ENCODE assay signal across 19 mouse cellular contexts in genomic region chr13:119069581-119069936, GRCm38 (mm10).
DNase-seq lines count a peak whose midpoint lies in the region; ATAC-seq and TF ChIP-seq lines count a peak whose summit lies in the region.
"Had no signal": no experiment of that assay in that cellular context is flagged by ENCODE, and none has a peak within 500 bp of the region (broad histone marks: within the 10 kb centered on the region; RNA-seq: fewer than 3 reads in every experiment).

No protein-coding gene starts in this region.

- no peak overlapping the region for H3K4me2 ChIP-seq in lung, embryonic 15.5 days
- H3K4me2 ChIP-seq in midbrain, embryonic 11.5 days: no peak overlapping the region
- no peak overlapping the region for H3K4me2 ChIP-seq in midbrain, postnatal 0 days (ENCODE audit: low read depth, low read length, poor library complexity, severe bottlenecking)
- H3K4me2 ChIP-seq: embryonic facial prominence, embryonic 13.5 days; forebrain, embryonic 12.5 days; heart, embryonic 13.5 days; hindbrain, embryonic 12.5 days had no signal

- no peak overlapping the region for H3K9ac ChIP-seq in lung, embryonic 15.5 days
- H3K9ac ChIP-seq in midbrain, embryonic 11.5 days (ENCODE audit: low read length): no peak overlapping the region
- H3K9ac ChIP-seq in midbrain, postnatal 0 days (replicated peaks; ENCODE audit: low read length, poor library complexity, severe bottlenecking): no peak overlapping the region
- H3K9ac ChIP-seq: embryonic facial prominence, embryonic 13.5 days; forebrain, embryonic 12.5 days; heart, embryonic 13.5 days; hindbrain, embryonic 12.5 days had no signal

- H3K36me3 ChIP-seq in lung, embryonic 15.5 days: no peaks in the 10 kb centered on the region
- no peaks in the 10 kb centered on the region for H3K36me3 ChIP-seq in midbrain, embryonic 11.5 days (ENCODE audit: control insufficient read depth, insufficient read depth, low read length)
- H3K36me3 ChIP-seq in midbrain, postnatal 0 days (ENCODE audit: insufficient read depth, low read length): no peaks in the 10 kb centered on the region
- H3K36me3 ChIP-seq: embryonic facial prominence, embryonic 13.5 days; forebrain, embryonic 12.5 days; heart, embryonic 13.5 days; hindbrain, embryonic 12.5 days had no signal

- WGBS in lung, embryonic 15.5 days: 64% methylated on average over 7 of the region's 7 CpGs
- WGBS in midbrain, embryonic 11.5 days: 89% methylated on average over 7 of the region's 7 CpGs
- WGBS in midbrain, postnatal 0 days: 90% methylated on average over 7 of the region's 7 CpGs

- peak overlapping the region; percentile 47; the same call in 1 of the 2 replicates for H3K27ac ChIP-seq in lung, embryonic 15.5 days
- H3K27ac ChIP-seq in midbrain, embryonic 11.5 days (ENCODE audit: low read depth, low read length): no peak overlapping the region
- H3K27ac ChIP-seq in midbrain, postnatal 0 days (ENCODE audit: low read depth, low read length): no peak overlapping the region
- H3K27ac ChIP-seq: embryonic facial prominence, embryonic 13.5 days; forebrain, embryonic 12.5 days; heart, embryonic 13.5 days; hindbrain, embryonic 12.5 days had no signal

- intact Hi-C loops in heart, postnatal 14 days (cut with DNase I): no loop called here

- TF ChIP-seq CTCF in midbrain, postnatal 0 days (IDR thresholded peaks at IDR 0.05): no peak

- no peaks in the 10 kb centered on the region for H3K27me3 ChIP-seq in lung, embryonic 15.5 days
- no peaks in the 10 kb centered on the region for H3K27me3 ChIP-seq in midbrain, embryonic 11.5 days (ENCODE audit: control insufficient read depth, insufficient read depth, low read length)
- H3K27me3 ChIP-seq in midbrain, postnatal 0 days (ENCODE audit: insufficient read depth, low read length): no peaks in the 10 kb centered on the region
- H3K27me3 ChIP-seq: embryonic facial prominence, embryonic 13.5 days; forebrain, embryonic 12.5 days; heart, embryonic 13.5 days; hindbrain, embryonic 12.5 days had no signal

- peak; percentile 53; the same call in 1 of the 2 replicates for ATAC-seq in lung, embryonic 15.5 days (ENCODE audit: borderline replicate concordance, extremely low read depth, low FRiP score, low TSS enrichment)
- ATAC-seq in midbrain, embryonic 11.5 days (ENCODE audit: low FRiP score): no peak
- no peak for ATAC-seq in midbrain, postnatal 0 days (ENCODE audit: low FRiP score)
- ATAC-seq: forebrain, embryonic 16.5 days; hindbrain, embryonic 16.5 days had no signal

- H3K4me1 ChIP-seq in lung, embryonic 15.5 days: peaks cover 6% of the 10 kb centered on the region
- H3K4me1 ChIP-seq in midbrain, embryonic 11.5 days (ENCODE audit: control insufficient read depth, insufficient read depth, low read length): no peaks in the 10 kb centered on the region
- H3K4me1 ChIP-seq in midbrain, postnatal 0 days (ENCODE audit: insufficient read depth, low read length): no peaks in the 10 kb centered on the region
- H3K4me1 ChIP-seq: embryonic facial prominence, embryonic 13.5 days; forebrain, embryonic 12.5 days; heart, embryonic 13.5 days; hindbrain, embryonic 12.5 days had no signal

- peak; percentile 6 to 16 for DNase-seq in heart, adult 9 months (ENCODE audit: low spot score in 2 of 2)
- DNase-seq in heart, postnatal 14 days: no peak
- DNase-seq in lung, postnatal 25 days (ENCODE audit: low spot score): no peak
- peak; percentile 60 for DNase-seq in midbrain, embryonic 11.5 days (ENCODE audit: low spot score, missing footprints)
- DNase-seq in midbrain, postnatal 0 days (ENCODE audit: low spot score): no peak
- DNase-seq: adrenal gland, adult 2 months; adrenal gland, postnatal 25 days; cerebellum, adult 18-20 months; cerebellum, adult 9-11 months; cerebellum, postnatal 36 days; gastrocnemius, postnatal 25 days; heart, postnatal 4 days had no signal

- no peaks in the 10 kb centered on the region for H3K9me3 ChIP-seq in lung, embryonic 15.5 days
- H3K9me3 ChIP-seq in midbrain, embryonic 11.5 days (ENCODE audit: control insufficient read depth, low read length): no peaks in the 10 kb centered on the region
- H3K9me3 ChIP-seq in midbrain, postnatal 0 days (ENCODE audit: low read length): no peaks in the 10 kb centered on the region
- H3K9me3 ChIP-seq: embryonic facial prominence, embryonic 13.5 days; forebrain, embryonic 12.5 days; heart, embryonic 13.5 days; hindbrain, embryonic 12.5 days had no signal

- no peak overlapping the region for H3K4me3 ChIP-seq in lung, embryonic 15.5 days
- no peak overlapping the region for H3K4me3 ChIP-seq in midbrain, embryonic 11.5 days (ENCODE audit: low read depth, low read length)
- H3K4me3 ChIP-seq in midbrain, postnatal 0 days (ENCODE audit: low read depth, low read length): no peak overlapping the region
- H3K4me3 ChIP-seq: embryonic facial prominence, embryonic 13.5 days; forebrain, embryonic 12.5 days; heart, embryonic 13.5 days; hindbrain, embryonic 12.5 days had no signal

Comparison
In these comparisons a context has a peak if more than half of its experiments do, and no peak if none do; other contexts are left out.
1. DNase-seq: peak in heart, adult 9 months (2 of 2) and midbrain, embryonic 11.5 days (single experiment); none in heart, postnatal 14 days (0 of 2), lung, postnatal 25 days (single experiment) and midbrain, postnatal 0 days (single experiment).